Mouse (Mus musculus) MEL (cell line): ENCODE results near the gene Mpp3. TPM values are rescaled to one million over a fixed set of nuclear protein-coding genes. Genes with fewer than 3 reads are reported as not detected.

Experiments used
- DNase-seq: peaks from one replicate; pipeline ENCODE4 v3.0.0; 2011; ENCODE audit warnings: low read depth, low spot score
- H3K27ac ChIP-seq: 2 replicates; pipeline ENCODE4 v1.5.1; 2012; ENCODE audit warnings: low read depth, mild to moderate bottlenecking, control low read depth, low read length, moderate library complexity; ENCODE audit not compliant: control insufficient read depth
- H3K27me3 ChIP-seq, 2 experiments: fragments of 150-350 bp in 1 of 2; sonication (generic) in 1 of 2; 2 replicates each; pipeline ENCODE4 v1.6.1; 2012; ENCODE audit warnings: low read length in 2 of 2, mild to moderate bottlenecking in 2 of 2, improper control_type of control experiment in 1 of 2, moderate library complexity in 1 of 2; ENCODE audit not compliant: insufficient read depth in 2 of 2, control insufficient read depth in 1 of 2
- H3K36me3 ChIP-seq, 2 experiments: 2 replicates each; pipeline ENCODE4 v1.6.1; 2012 to 2014; ENCODE audit warnings: low read length in 2 of 2, improper control_type of control experiment in 1 of 2, inconsistent platforms in 1 of 2, mild to moderate bottlenecking in 1 of 2; ENCODE audit not compliant: insufficient read depth in 2 of 2, control insufficient read depth in 1 of 2
- H3K4me1 ChIP-seq, 2 experiments: fragments of 150-350 bp in 1 of 2; sonication (generic) in 1 of 2; 2 replicates each; pipeline ENCODE4 v1.6.1; 2012; ENCODE audit warnings: low read length in 2 of 2, improper control_type of control experiment in 1 of 2, mild to moderate bottlenecking in 1 of 2; ENCODE audit not compliant: insufficient read depth in 2 of 2, control insufficient read depth in 1 of 2
- H3K4me3 ChIP-seq, 2 experiments: fragments of 150-350 bp in 1 of 2; sonication (generic) in 1 of 2; 2 replicates each; pipeline ENCODE4 v1.5.1; 2012; ENCODE audit warnings: low read depth in 2 of 2, low read length in 2 of 2, mild to moderate bottlenecking in 2 of 2, moderate library complexity in 2 of 2, control low read depth in 1 of 2, improper control_type of control experiment in 1 of 2; ENCODE audit not compliant: control insufficient read depth in 1 of 2, insufficient read depth in 1 of 2
- H3K79me2 ChIP-seq: 2 replicates; pipeline ENCODE4 v1.6.1; 2012; ENCODE audit warnings: mild to moderate bottlenecking, low read length, moderate library complexity; ENCODE audit not compliant: control insufficient read depth, poor library complexity, insufficient read depth
- H3K9ac ChIP-seq: 2 replicates; pipeline ENCODE4 v1.6.1; 2012; ENCODE audit warnings: low read depth, mild to moderate bottlenecking, control low read depth, low read length, moderate library complexity; ENCODE audit not compliant: control insufficient read depth, poor library complexity, severe bottlenecking
- H3K9me3 ChIP-seq: fragments of 150-350 bp; sonication (generic); replicated peaks from 2 replicates; pipeline ENCODE4 v1.6.1; 2012; ENCODE audit warnings: mild to moderate bottlenecking, low read length, improper control_type of control experiment, moderate library complexity; ENCODE audit not compliant: insufficient read depth
- CHD1 ChIP-seq: IDR thresholded peaks from 2 replicates; pipeline ENCODE4 v1.6.1; 2012; ENCODE audit warnings: low read depth, mild to moderate bottlenecking, inconsistent platforms, low read length, improper control_type of control experiment
- CHD2 ChIP-seq: IDR thresholded peaks from 2 replicates; pipeline ENCODE4 v1.6.1; 2011; ENCODE audit warnings: low read length, improper control_type of control experiment
- ELF1 ChIP-seq: IDR thresholded peaks from 2 replicates; pipeline ENCODE4 v1.6.1; 2014; ENCODE audit warnings: low read depth, mild to moderate bottlenecking, inconsistent platforms, low read length, improper control_type of control experiment, moderate library complexity
- EP300 ChIP-seq, 2 experiments: IDR thresholded peaks; 2 replicates each; pipeline ENCODE4 v1.6.1; 2011; ENCODE audit warnings: improper control_type of control experiment in 2 of 2, low read length in 2 of 2, low read depth in 1 of 2, mild to moderate bottlenecking in 1 of 2
- ETS1 ChIP-seq: IDR thresholded peaks from 2 replicates; pipeline ENCODE4 v1.6.1; 2012; ENCODE audit warnings: low read depth, mild to moderate bottlenecking, inconsistent platforms, low read length, improper control_type of control experiment, moderate library complexity
- GABPA ChIP-seq: IDR thresholded peaks from 2 replicates; pipeline ENCODE4 v1.6.1; 2012; ENCODE audit warnings: low read depth, mild to moderate bottlenecking, inconsistent platforms, low read length, improper control_type of control experiment, moderate library complexity
- HCFC1 ChIP-seq: IDR thresholded peaks from 2 replicates; pipeline ENCODE4 v1.6.1; 2012; ENCODE audit warnings: low read depth, mild to moderate bottlenecking, inconsistent platforms, low read length, improper control_type of control experiment, moderate library complexity
- KAT2A ChIP-seq: conservative IDR thresholded peaks from 2 replicates; pipeline ENCODE4 v1.6.1; 2012; ENCODE audit warnings: low read depth, low read length, improper control_type of control experiment, inconsistent platforms
- MAFK ChIP-seq: IDR thresholded peaks from 2 replicates; pipeline ENCODE4 v1.6.1; 2011; ENCODE audit warnings: low read depth, mild to moderate bottlenecking, low read length, improper control_type of control experiment, borderline replicate concordance
- MAX ChIP-seq: IDR thresholded peaks from 2 replicates; pipeline ENCODE4 v1.6.1; 2011; ENCODE audit warnings: low read length, improper control_type of control experiment
- POLR2AphosphoS2 ChIP-seq: IDR thresholded peaks from 2 replicates; pipeline ENCODE4 v1.6.1; 2011; ENCODE audit warnings: low read length, improper control_type of control experiment
- SMC3 ChIP-seq: IDR thresholded peaks from 2 replicates; pipeline ENCODE4 v1.6.1; 2011; ENCODE audit warnings: low read depth, low read length, improper control_type of control experiment
- TAL1 ChIP-seq: IDR thresholded peaks from 2 replicates; pipeline ENCODE4 v1.6.1; 2012; ENCODE audit warnings: mild to moderate bottlenecking, inconsistent platforms, low read length, moderate library complexity, mixed read lengths
- TCF12 ChIP-seq: IDR thresholded peaks from 2 replicates; pipeline ENCODE4 v1.6.1; 2014; ENCODE audit warnings: low read depth, mild to moderate bottlenecking, inconsistent platforms, low read length, improper control_type of control experiment, moderate library complexity
- USF2 ChIP-seq, 2 experiments: IDR thresholded peaks; 2 replicates each; pipeline ENCODE4 v1.6.1; 2011 to 2012; ENCODE audit warnings: improper control_type of control experiment in 2 of 2, low read length in 2 of 2, borderline replicate concordance in 1 of 2, inconsistent platforms in 1 of 2, low read depth in 1 of 2, mild to moderate bottlenecking in 1 of 2; ENCODE audit not compliant: insufficient read depth in 1 of 2
- ZC3H11A ChIP-seq: IDR thresholded peaks from 2 replicates; pipeline ENCODE4 v1.6.1; 2012; ENCODE audit warnings: low read depth, mild to moderate bottlenecking, inconsistent platforms, low read length, improper control_type of control experiment
- polyA plus RNA-seq, 2 experiments: library from polyadenylated mRNA; stranded (reverse) in 1 of 2; unstranded in 1 of 2; fragments of >175 nt in 1 of 2; fragments of >200 nt in 1 of 2; gene quantifications; 2 replicates each; pipeline versions ENCODE4 v1.2.1 to v1.2.4; 2012; ENCODE audit warnings: low replicate concordance in 2 of 2, low read depth in 1 of 2; ENCODE audit not compliant: insufficient read length in 2 of 2, insufficient read depth in 1 of 2, missing spikeins in 1 of 2
- total RNA-seq: library from RNA; depleted of rRNA; stranded (reverse); fragments of 300-350 nt; gene quantifications from 2 replicates; pipeline ENCODE4 v1.2.3, GENCODE M21; 2012

Mpp3 gene
- total and polyA plus RNA-seq, 3 experiments: 5.5 to 7.1 TPM; not detected in 1

DNA sequence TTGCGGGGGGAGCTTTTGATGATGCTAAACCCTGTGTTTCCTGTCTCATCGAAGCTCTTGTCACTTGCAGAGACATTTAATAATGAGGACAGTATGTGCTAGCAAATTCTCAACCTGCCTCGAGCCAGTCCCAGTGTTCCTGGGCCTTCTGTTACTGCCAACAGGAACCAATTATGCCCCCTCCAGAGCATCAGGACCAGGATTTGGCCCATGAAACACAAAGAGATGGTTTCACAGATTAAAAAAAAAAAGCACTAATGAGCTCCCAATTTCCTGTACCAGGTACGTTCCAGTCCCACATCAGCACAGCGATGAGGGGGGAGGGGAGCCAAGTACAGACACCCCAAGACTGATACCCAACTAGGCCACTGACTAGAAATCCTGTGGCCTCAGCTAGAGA lies 7.1 kb downstream of the Mpp3 start:
- Histone ChIP-seq H3K27ac (no peak overlapping the region), H3K9ac (no peak overlapping the region), H3K9me3 (no peaks in the 10 kb centered on the region), H3K27me3 (no peaks in the 10 kb centered on the region), H3K4me1 (peaks cover 0 to 3% of the 10 kb centered on the region in 2 experiments; a peak in 3 of 4 replicates), H3K36me3 (no peaks in the 10 kb centered on the region), H3K79me2 (no peaks in the 10 kb centered on the region), H3K4me3 (no peak overlapping the region)
- no peak for TF ChIP-seq ELF1
- no peak for TF ChIP-seq CHD1
- no peak for TF ChIP-seq HCFC1
- no peak for TF ChIP-seq TCF12
- TF ChIP-seq GABPA: no peak
- no peak for TF ChIP-seq TAL1
- TF ChIP-seq MAFK: no peak
- no peak for TF ChIP-seq KAT2A
- TF ChIP-seq CHD2: no peak
- TF ChIP-seq MAX: no peak
- no peak for TF ChIP-seq SMC3
- TF ChIP-seq USF2 (IDR thresholded peaks at IDR 0.05; ENCODE audit: borderline replicate concordance in 1 of 2, insufficient read depth in 1 of 2, low read depth in 1 of 2, low read length in 2 of 2): no peak
- TF ChIP-seq ZC3H11A: no peak
- TF ChIP-seq ETS1: no peak
- no peak for DNase-seq

DNA sequence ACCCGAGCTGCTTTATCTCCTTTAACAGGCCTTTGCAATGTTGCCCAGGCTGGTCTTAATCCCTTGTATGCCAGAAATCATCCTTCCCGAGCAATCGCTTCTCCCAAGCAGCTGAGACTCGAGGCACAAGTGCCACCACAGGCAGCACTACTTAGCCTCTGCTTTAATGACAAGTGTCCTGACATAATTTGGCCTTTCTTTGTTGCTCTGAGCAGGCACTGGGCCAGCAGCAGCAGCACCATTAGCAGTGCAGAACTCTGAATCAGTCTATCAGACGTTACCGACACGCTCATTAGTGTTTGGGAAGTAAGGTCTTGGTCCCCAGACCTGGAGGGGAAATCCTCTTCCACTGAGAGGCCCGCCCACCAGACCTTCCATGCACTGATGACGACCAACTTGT lies 8.5 kb downstream of the Mpp3 start:
- no peak for DNase-seq
- Histone ChIP-seq H3K27me3 (no peaks in the 10 kb centered on the region), H3K4me3 (no peak overlapping the region), H3K79me2 (no peaks in the 10 kb centered on the region), H3K27ac (no peak overlapping the region), H3K9me3 (no peaks in the 10 kb centered on the region), H3K36me3 (no peaks in the 10 kb centered on the region), H3K9ac (no peak overlapping the region), H3K4me1 (no peaks in the 10 kb centered on the region)
- TF ChIP-seq CHD2: no peak
- TF ChIP-seq POLR2AphosphoS2: no peak
- no peak for TF ChIP-seq MAFK
- no peak for TF ChIP-seq TCF12
- no peak for TF ChIP-seq SMC3
- TF ChIP-seq USF2 (IDR thresholded peaks at IDR 0.05; ENCODE audit: borderline replicate concordance in 1 of 2, insufficient read depth in 1 of 2, low read depth in 1 of 2, low read length in 2 of 2): no peak
- no peak for TF ChIP-seq EP300 (IDR thresholded peaks at IDR 0.05; ENCODE audit: low read depth in 1 of 2, low read length in 2 of 2)
